Mouse (Mus musculus): ENCODE measurements around the gene Lgals8.
"Not testable (repeated sequence)": the region's sequence is repeated elsewhere in the genome, so short reads cannot be mapped to it uniquely, and the experiment has no call there.

Lgals8 gene

GRCm38 (mm10) chr13:12464844-12465243 lies at the start of gene Lgals8:
Lgals8 (minus strand) TSS chr13:12464944.
- DNase-seq (ENCODE audit: low read depth, low spot score): no peak

GRCm38 (mm10) chr13:12511189-12511965 lies 46.6 kb upstream of the Lgals8 start:
- DNase-seq (ENCODE audit: low read depth, low spot score): no peak

GRCm38 (mm10) chr13:12510032-12510431 lies 45.3 kb upstream of the Lgals8 start:
- DNase-seq (ENCODE audit: low read depth, low spot score): no peak

- peak; percentile 69 for DNase-seq (ENCODE audit: low read depth, low spot score)
Observed at GRCm38 (mm10) chr13:12507426-12507825, 42.7 kb upstream of the Lgals8 start.

GRCm38 (mm10) chr13:12505359-12505758 lies 40.6 kb upstream of the Lgals8 start:
- DNase-seq (ENCODE audit: low read depth, low spot score): no peak

GRCm38 (mm10) chr13:12503238-12503751 lies 38.6 kb upstream of the Lgals8 start:
- DNase-seq (ENCODE audit: low read depth, low spot score): no peak

- DNase-seq (ENCODE audit: low read depth, low spot score): no peak
Observed at GRCm38 (mm10) chr13:12502665-12503237, 38.0 kb upstream of the Lgals8 start.

- no peak for DNase-seq (ENCODE audit: low read depth, low spot score)
Observed at GRCm38 (mm10) chr13:12499107-12499506, 34.4 kb upstream of the Lgals8 start.

GRCm38 (mm10) chr13:12497809-12498208 lies 33.1 kb upstream of the Lgals8 start:
- DNase-seq (ENCODE audit: low read depth, low spot score): no peak

GRCm38 (mm10) chr13:12494750-12495149 lies 30.0 kb upstream of the Lgals8 start:
- no peak for DNase-seq (ENCODE audit: low read depth, low spot score)

- DNase-seq (ENCODE audit: low read depth, low spot score): no peak
Observed at GRCm38 (mm10) chr13:12492515-12492914, 27.8 kb upstream of the Lgals8 start.

GRCm38 (mm10) chr13:12485640-12486039 lies 20.9 kb upstream of the Lgals8 start:
- no peak for DNase-seq (ENCODE audit: low read depth, low spot score)

- DNase-seq (ENCODE audit: low read depth, low spot score): no peak
Observed at GRCm38 (mm10) chr13:12485197-12485596, 20.5 kb upstream of the Lgals8 start.

GRCm38 (mm10) chr13:12479802-12480201 lies 15.1 kb upstream of the Lgals8 start:
- DNase-seq (ENCODE audit: low read depth, low spot score): no peak

- DNase-seq (ENCODE audit: low read depth, low spot score): no peak
Observed at GRCm38 (mm10) chr13:12478301-12478700, 13.6 kb upstream of the Lgals8 start.

- DNase-seq (ENCODE audit: low read depth, low spot score): no peak
Observed at GRCm38 (mm10) chr13:12476886-12477285, 12.1 kb upstream of the Lgals8 start.

- no peak for DNase-seq (ENCODE audit: low read depth, low spot score)
Observed at GRCm38 (mm10) chr13:12475239-12475638, 10.5 kb upstream of the Lgals8 start.

GRCm38 (mm10) chr13:12473724-12474378 lies 9.1 kb upstream of the Lgals8 start:
- peak; percentile 76 for DNase-seq (ENCODE audit: low read depth, low spot score)

GRCm38 (mm10) chr13:12468488-12468887 lies 3.7 kb upstream of the Lgals8 start:
- no peak for DNase-seq (ENCODE audit: low read depth, low spot score)

- DNase-seq (ENCODE audit: low read depth, low spot score): not testable (repeated sequence)
Observed at GRCm38 (mm10) chr13:12464159-12464558, 585 bp downstream of the Lgals8 start.

GRCm38 (mm10) chr13:12462623-12463022 lies 2.1 kb downstream of the Lgals8 start:
- DNase-seq (ENCODE audit: low read depth, low spot score): no peak

GRCm38 (mm10) chr13:12461730-12462119 lies 3.0 kb downstream of the Lgals8 start:
- no peak for DNase-seq (ENCODE audit: low read depth, low spot score)

All from CD4-positive helper T cell, adult 2 months (primary cell).